Mouse (Mus musculus): Measurements from ENCODE around the gene Cat.

- TF ChIP-seq CTCF (IDR thresholded peaks at IDR 0.05) (peak; percentile 95), POLR2A (IDR thresholded peaks at IDR 0.05; ENCODE audit: insufficient read depth, low read depth, low read length) (no peak), EP300 (IDR thresholded peaks at IDR 0.05; ENCODE audit: insufficient read depth, low read depth, low read length) (0 out of 2 replicates have a peak, but pooled peaks have one; percentile 17)
Observed at GRCm38 (mm10) chr2:103424349-103425026, 60.5 kb downstream of the Cat start.

Measured in heart, adult 2 months (tissue).